Mouse (Mus musculus) lung, postnatal 0 days (tissue): ENCODE data around the gene Onecut3.

Source experiments
- CTCF ChIP-seq: IDR thresholded peaks from 2 replicates; pipeline ENCODE4 v1.5.1; 2016; ENCODE audit warnings: antibody characterized with exemption, mild to moderate bottlenecking
- EP300 ChIP-seq: IDR thresholded peaks from 2 replicates; pipeline ENCODE4 v1.6.1; 2016; ENCODE audit warnings: antibody characterized with exemption, mild to moderate bottlenecking, control low read depth

- peak; percentile 89 for TF ChIP-seq CTCF
- peak; percentile 79 for TF ChIP-seq EP300
Measured at GRCm38 (mm10) chr10:80561116-80561944, 66.7 kb downstream of the Onecut3 start, which contains the start of gene Rexo1.
